Mouse (Mus musculus) forebrain, embryonic 16.5 days (tissue): ENCODE measurements around the gene Gm21860. TPM values are rescaled to one million over a fixed set of nuclear protein-coding genes. Genes with fewer than 3 reads are reported as not detected.
A peak's percentile ranks its signal among the peaks of the same experiment; 100 is the strongest.
"Not testable (repeated sequence)": the region's sequence is repeated elsewhere in the genome, so short reads cannot be mapped to it uniquely, and the experiment has no call there.

Experiments
- ATAC-seq: fragments of 200-750 bp; cut with Nextera tagmentation; 2 replicates; pipeline ENCODE4 v1.8.0; 2017; ENCODE audit warnings: mild to moderate bottlenecking, moderate library complexity
- H3K27ac ChIP-seq: fragments of 300-500 bp; sonication (generic); 2 replicates; pipeline ENCODE4 v1.5.1; 2014; ENCODE audit warnings: low read length, control low read depth
- H3K27me3 ChIP-seq: fragments of 300-500 bp; sonication (generic); replicated peaks from 2 replicates; pipeline ENCODE4 v1.6.1; 2014; ENCODE audit warnings: low read length; ENCODE audit not compliant: control insufficient read depth, insufficient read depth
- H3K36me3 ChIP-seq: fragments of 300-500 bp; sonication (generic); 2 replicates; pipeline ENCODE4 v1.6.1; 2014; ENCODE audit not compliant: control insufficient read depth, insufficient read depth
- H3K4me1 ChIP-seq: fragments of 300-500 bp; sonication (generic); replicated peaks from 2 replicates; pipeline ENCODE4 v1.6.1; 2014; ENCODE audit warnings: low read length; ENCODE audit not compliant: control insufficient read depth, insufficient read depth
- H3K4me2 ChIP-seq: fragments of 300-500 bp; sonication (generic); 2 replicates; pipeline ENCODE4 v1.6.1; 2014; ENCODE audit warnings: mild to moderate bottlenecking, low read length, control low read depth
- H3K4me3 ChIP-seq: fragments of 300-500 bp; sonication (generic); replicated peaks from 2 replicates; pipeline ENCODE4 v1.5.1; 2014; ENCODE audit warnings: mild to moderate bottlenecking, low read length, control low read depth
- H3K9ac ChIP-seq: fragments of 300-500 bp; sonication (generic); replicated peaks from 2 replicates; pipeline ENCODE4 v1.6.1; 2014; ENCODE audit warnings: low read depth, low read length, control low read depth
- H3K9me3 ChIP-seq: fragments of 300-500 bp; sonication (generic); 2 replicates; pipeline ENCODE4 v1.6.1; 2016; ENCODE audit warnings: low read length; ENCODE audit not compliant: control insufficient read depth
- WGBS: fragments of 180-500 bp; shearing (Covaris S2); extraction: QIAGEN DNeasy Blood & Tissue Kit; methylation state at CpG from one replicate; pipeline ENCODE4 v1.1.7; 2014; 5-methylcytosine and 5-hydroxymethylcytosine counted together
- polyA plus RNA-seq: library from polyadenylated mRNA; unstranded; fragments of >200 nt; fragmentation: Nextera tagmentation; extraction: Ambion mirVana; gene quantifications from 2 replicates; pipeline ENCODE4 v1.2.1, GENCODE M21; 2015

Gene Gm21860
- polyA plus RNA-seq, 1 experiment from 2014 or later: not detected

- peak; percentile 41 for ATAC-seq
These were observed 13.6 kb downstream of the Gm21860 start for GRCm38 (mm10) chrY:90741006-90741405.

DNA sequence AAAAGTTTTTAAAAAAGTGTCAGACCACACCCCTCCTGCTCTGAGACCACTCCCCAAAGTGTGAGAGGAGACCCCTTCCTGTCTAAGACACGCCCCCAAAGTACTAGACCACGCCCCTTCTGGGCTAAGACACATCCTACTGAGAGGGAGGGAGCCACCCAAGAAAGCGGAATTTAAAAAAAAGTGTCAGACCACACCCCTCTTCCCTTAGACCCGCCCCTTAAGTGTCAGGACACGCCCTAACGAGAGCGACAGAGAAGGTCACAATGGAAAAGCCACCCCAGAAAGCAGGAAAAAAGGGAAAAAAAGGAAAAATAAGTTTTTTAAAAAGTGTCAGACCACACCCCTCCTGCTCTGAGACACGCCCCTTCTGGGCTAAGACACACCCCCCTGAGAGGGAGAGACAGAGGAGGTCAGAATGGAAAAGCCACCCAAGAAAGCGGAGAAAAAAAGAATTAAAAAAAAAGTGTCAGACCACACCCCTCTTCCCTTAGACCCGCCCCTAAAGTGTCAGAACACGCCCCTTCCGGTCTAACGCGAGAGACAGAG, 14.5 kb downstream of the Gm21860 start:
- Histone ChIP-seq H3K4me1 (no peaks in the 10 kb centered on the region), H3K9ac (no peak overlapping the region), H3K9me3 (peaks cover 33% of the 10 kb centered on the region), H3K27ac (no peak overlapping the region), H3K36me3 (peaks cover 19% of the 10 kb centered on the region), H3K4me2 (no peak overlapping the region), H3K27me3 (no peaks in the 10 kb centered on the region), H3K4me3 (no peak overlapping the region)
- no peak for ATAC-seq
- WGBS: 44% methylated on average over 14 of the region's 14 CpGs

More at GRCm38 (mm10) chrY:90741006-90741405, 13.6 kb downstream of the Gm21860 start:
- not testable (repeated sequence) for H3K27ac ChIP-seq, H3K27me3 ChIP-seq, H3K4me1 ChIP-seq, H3K4me3 ChIP-seq, H3K9ac ChIP-seq, H3K4me2 ChIP-seq
- peaks cover 22% of the 10 kb centered on the region for H3K36me3 ChIP-seq
- peaks cover 33% of the 10 kb centered on the region for H3K9me3 ChIP-seq
- WGBS: 75% methylated on average over 38 of the region's 38 CpGs

- not testable (repeated sequence) for H3K4me1 ChIP-seq, H3K9ac ChIP-seq, H3K27me3 ChIP-seq, H3K27ac ChIP-seq, H3K4me2 ChIP-seq, ATAC-seq, H3K4me3 ChIP-seq
- Histone ChIP-seq H3K36me3 (peaks cover 19% of the 10 kb centered on the region), H3K9me3 (peaks cover 33% of the 10 kb centered on the region)
- WGBS: 53% methylated on average over 11 of the region's 11 CpGs
These were observed 15.0 kb downstream of the Gm21860 start for GRCm38 (mm10) chrY:90739531-90740012.

DNA sequence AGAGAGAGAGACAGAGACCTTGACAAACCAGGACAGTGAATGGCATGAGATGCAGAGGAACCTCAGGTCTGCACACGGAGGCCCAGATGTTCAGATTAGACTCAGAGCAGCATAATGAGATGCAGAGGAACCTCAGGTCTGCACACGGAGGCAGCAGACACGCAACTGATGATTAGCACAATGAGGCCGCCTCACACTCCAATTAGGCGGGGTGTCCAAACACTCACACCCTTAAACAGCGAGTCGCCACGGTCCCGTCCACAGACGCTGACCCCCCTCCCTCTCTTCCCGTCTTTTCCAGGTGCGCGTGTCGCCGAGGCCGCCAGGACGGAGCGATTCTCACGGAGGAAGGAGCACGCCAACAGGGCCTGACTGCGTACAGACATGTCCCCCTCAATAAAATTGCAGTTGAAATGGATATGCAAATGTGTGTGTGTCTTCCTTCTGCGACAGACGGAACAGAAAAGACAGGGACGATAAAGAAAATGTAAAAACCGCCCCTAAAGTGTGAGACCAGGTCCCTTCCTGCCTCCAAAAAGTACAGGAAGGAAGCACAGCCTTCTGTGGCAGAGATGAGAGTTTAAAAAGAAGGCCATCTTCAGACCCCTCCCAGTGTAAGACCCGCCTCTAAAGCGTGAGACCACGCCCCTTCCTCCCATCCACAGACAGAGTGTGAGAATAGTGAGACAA, 15.6 kb downstream of the Gm21860 start:
- H3K27ac ChIP-seq, H3K27me3 ChIP-seq, H3K9ac ChIP-seq, H3K4me1 ChIP-seq, H3K4me2 ChIP-seq, H3K4me3 ChIP-seq: not testable (repeated sequence)
- peak; percentile 2; the same call in 1 of the 2 replicates for ATAC-seq
- Histone ChIP-seq H3K9me3 (peaks cover 29% of the 10 kb centered on the region), H3K36me3 (peaks cover 17% of the 10 kb centered on the region)
- 73% methylated on average over 28 of the region's 28 CpGs for WGBS

- Histone ChIP-seq H3K4me1 (no peaks in the 10 kb centered on the region), H3K4me3 (no peak overlapping the region), H3K27me3 (no peaks in the 10 kb centered on the region), H3K36me3 (peaks cover 17% of the 10 kb centered on the region), H3K27ac (no peak overlapping the region), H3K9ac (no peak overlapping the region), H3K4me2 (no peak overlapping the region), H3K9me3 (peaks cover 29% of the 10 kb centered on the region)
- 92% methylated on average over 1 of the region's 1 CpGs for WGBS
- no peak for ATAC-seq
These were observed 16.3 kb downstream of the Gm21860 start for GRCm38 (mm10) chrY:90738431-90738680.

- H3K36me3 ChIP-seq: peaks cover 17% of the 10 kb centered on the region
- WGBS: 70% methylated on average over 3 of the region's 7 CpGs
- H3K27ac ChIP-seq: no peak overlapping the region
- no peaks in the 10 kb centered on the region for H3K4me1 ChIP-seq
- no peak overlapping the region for H3K9ac ChIP-seq
- ATAC-seq: no peak
- no peak overlapping the region for H3K4me3 ChIP-seq
- H3K4me2 ChIP-seq: no peak overlapping the region
- H3K9me3 ChIP-seq: peaks cover 29% of the 10 kb centered on the region
- H3K27me3 ChIP-seq: no peaks in the 10 kb centered on the region
These were observed 16.8 kb downstream of the Gm21860 start for GRCm38 (mm10) chrY:90737606-90738430.

DNA sequence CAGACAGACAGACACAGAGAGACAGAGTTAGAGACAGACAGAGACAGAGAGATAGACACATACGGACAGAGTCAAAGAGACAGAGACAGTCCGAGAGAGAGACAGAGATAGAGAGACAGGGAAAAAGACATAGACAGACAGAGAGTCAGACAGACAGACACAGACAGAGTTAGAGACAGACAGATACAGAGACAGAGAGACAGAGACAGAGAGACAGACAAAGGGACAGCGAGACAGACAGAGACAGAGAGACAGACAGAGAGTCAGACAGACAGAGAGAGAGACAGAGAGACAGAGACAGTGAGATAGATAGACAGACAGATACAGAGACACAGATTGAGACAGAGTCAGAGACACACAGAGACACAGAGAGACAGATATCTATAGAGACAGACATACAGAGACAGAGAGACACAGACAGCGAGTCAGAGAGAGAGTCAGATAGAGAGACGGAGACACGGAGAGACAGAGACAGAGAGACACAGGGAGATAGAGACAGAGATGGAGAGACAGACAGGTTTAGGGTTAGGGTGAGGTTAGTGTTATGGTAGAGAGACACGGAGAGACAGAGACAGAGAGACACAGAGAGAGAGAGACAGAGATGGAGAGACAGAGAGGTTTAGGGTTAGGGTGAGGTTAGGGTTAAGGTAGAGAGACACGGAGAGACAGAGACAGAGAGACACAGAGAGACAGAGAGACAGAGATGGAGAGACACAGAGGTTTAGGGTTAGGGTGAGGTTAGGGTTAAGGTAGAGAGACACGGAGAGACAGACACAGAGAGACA, 18.2 kb downstream of the Gm21860 start:
- H3K4me1 ChIP-seq, H3K9ac ChIP-seq, H3K27ac ChIP-seq, ATAC-seq, H3K4me2 ChIP-seq, H3K4me3 ChIP-seq, H3K27me3 ChIP-seq: not testable (repeated sequence)
- Histone ChIP-seq H3K36me3 (peaks cover 13% of the 10 kb centered on the region), H3K9me3 (peaks cover 22% of the 10 kb centered on the region)
- WGBS: 79% methylated on average over 6 of the region's 9 CpGs

- not testable (repeated sequence) for H3K9ac ChIP-seq, H3K4me2 ChIP-seq, H3K27me3 ChIP-seq, ATAC-seq, H3K4me1 ChIP-seq, H3K4me3 ChIP-seq, H3K27ac ChIP-seq
- Histone ChIP-seq H3K9me3 (peaks cover 15% of the 10 kb centered on the region), H3K36me3 (peaks cover 13% of the 10 kb centered on the region)
- 73% methylated on average over 4 of the region's 5 CpGs for WGBS
These were observed 19.3 kb downstream of the Gm21860 start for GRCm38 (mm10) chrY:90735181-90735895.
